Mouse (Mus musculus) ES-E14 (cell line): Measurements from ENCODE around the gene Dlgap4.

Experiments used
- CHD2 ChIP-seq: IDR thresholded peaks from 2 replicates; pipeline ENCODE4 v1.6.1; 2014; ENCODE audit warnings: mild to moderate bottlenecking, low read depth, low read length, inconsistent platforms
- HCFC1 ChIP-seq: IDR thresholded peaks from 2 replicates; pipeline ENCODE4 v1.6.1; 2012; ENCODE audit warnings: low read length, inconsistent platforms, borderline replicate concordance; ENCODE audit not compliant: insufficient read depth
- MAFK ChIP-seq: IDR thresholded peaks from 2 replicates; pipeline ENCODE4 v1.6.1; 2014; ENCODE audit warnings: mild to moderate bottlenecking, low read depth, low read length, inconsistent platforms; ENCODE audit not compliant: insufficient read depth
- ZC3H11A ChIP-seq: IDR thresholded peaks from 2 replicates; pipeline ENCODE4 v1.6.1; 2012; ENCODE audit warnings: low read depth, mild to moderate bottlenecking, inconsistent platforms, low read length, borderline replicate concordance
- ZNF384 ChIP-seq: IDR thresholded peaks from 2 replicates; pipeline ENCODE4 v1.6.1; 2012; ENCODE audit warnings: low read depth, low read length, inconsistent platforms

GRCm38 (mm10) chr2:156685999-156686398, 72.5 kb downstream of the Dlgap4 start:
- TF ChIP-seq MAFK (no peak), ZC3H11A (no peak), CHD2 (no peak), ZNF384 (no peak), HCFC1 (no peak)
